11 mouse cellular contexts compared by ENCODE assay signal in the genomic region with DNA sequence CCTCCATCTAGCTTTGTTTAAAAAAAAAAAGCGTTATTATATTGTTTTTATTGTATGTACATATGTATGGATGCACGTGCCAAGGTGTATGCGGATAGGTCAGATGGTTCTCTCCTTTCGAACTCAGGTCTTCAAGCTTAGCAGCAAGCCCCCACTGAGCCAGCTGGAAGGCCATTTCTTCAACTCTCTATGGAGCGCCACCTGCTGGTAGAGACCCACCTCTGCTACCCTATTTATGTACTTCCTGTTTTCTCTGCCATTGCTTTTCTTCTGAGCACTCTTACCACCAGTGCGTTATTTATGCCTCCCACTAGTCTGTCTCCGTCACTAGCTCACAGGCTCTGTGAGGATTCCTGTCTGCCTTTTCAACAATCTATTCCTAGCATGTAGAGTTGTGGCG.
DNase-seq lines count a peak whose midpoint lies in the region; ATAC-seq and TF ChIP-seq lines count a peak whose summit lies in the region.
"Had no signal": no experiment of that assay in that cellular context is flagged by ENCODE, and none has a peak within 500 bp of the region (broad histone marks: within the 10 kb centered on the region; RNA-seq: fewer than 3 reads in every experiment).

No protein-coding gene starts in this region.

- no peaks in the 10 kb centered on the region for H3K36me3 ChIP-seq in liver, embryonic 14.5 days (replicated peaks; ENCODE audit: control insufficient read depth, insufficient read depth, low read depth)

- H3K27me3 ChIP-seq in liver, embryonic 14.5 days (ENCODE audit: control insufficient read depth, insufficient read depth, low read length), result no peaks in the 10 kb centered on the region

- ATAC-seq in liver, embryonic 14.5 days (ENCODE audit: insufficient read depth), result no peak

- no peak overlapping the region for H3K4me2 ChIP-seq in liver, embryonic 14.5 days (ENCODE audit: low read depth)
- H3K4me2 ChIP-seq: hindbrain, embryonic 14.5 days had no signal

- peak; percentile 62 for TF ChIP-seq CTCF in liver, embryonic 14.5 days (IDR thresholded peaks at IDR 0.05; ENCODE audit: low read depth)

- peak; percentile 2 for DNase-seq in lung, postnatal 36 days
- DNase-seq in lung, postnatal 4 days, result no peak
- DNase-seq in R1 (ENCODE audit: low read depth, low spot score), result peak; percentile 89
- DNase-seq in liver, embryonic 14.5 days (ENCODE audit: low read depth in 3 of 3, low spot score in 3 of 3), result peak in 1 of 3 experiments; percentile 4
- DNase-seq in thymus, postnatal 4 days, result peak; percentile 74
- DNase-seq in cerebellum, adult 8-10 months, result no peak
- DNase-seq in urinary bladder, adult 2 months (ENCODE audit: low spot score), result no peak
- DNase-seq: cerebellum, postnatal 25 days; heart, adult 11 months; retina, postnatal 1 day had no signal

- H3K27ac ChIP-seq in liver, embryonic 14.5 days, result no peak overlapping the region
- H3K27ac ChIP-seq: hindbrain, embryonic 14.5 days had no signal

- TF ChIP-seq EP300 in liver, embryonic 14.5 days (IDR thresholded peaks at IDR 0.05; ENCODE audit: low read depth), result no peak

- no peak overlapping the region for H3K9ac ChIP-seq in liver, embryonic 14.5 days (replicated peaks)
- H3K9ac ChIP-seq: hindbrain, embryonic 14.5 days had no signal

- no peak overlapping the region for H3K4me3 ChIP-seq in liver, embryonic 14.5 days (ENCODE audit: insufficient read depth in 1 of 2, low read depth in 2 of 2, low read length in 2 of 2)

- WGBS in liver, embryonic 14.5 days (ENCODE audit: insufficient replicate concordance), result 47% methylated on average over 8 of the region's 8 CpGs

- H3K9me3 ChIP-seq in liver, embryonic 14.5 days (ENCODE audit: control insufficient read depth, low read length), result no peaks in the 10 kb centered on the region

- no peaks in the 10 kb centered on the region for H3K4me1 ChIP-seq in liver, embryonic 14.5 days (replicated peaks; ENCODE audit: control insufficient read depth in 2 of 2, insufficient read depth in 2 of 2, low read length in 1 of 2)

Comparison
In these comparisons a context has a peak if more than half of its experiments do, and no peak if none do; other contexts are left out.
1. DNase-seq: peak in lung, postnatal 36 days (single experiment), R1 (single experiment) and thymus, postnatal 4 days (single experiment); none in lung, postnatal 4 days (0 of 2), cerebellum, adult 8-10 months (single experiment) and urinary bladder, adult 2 months (single experiment).